Mouse (Mus musculus): ENCODE measurements around the gene Atrip. TPM values are rescaled to one million over a fixed set of nuclear protein-coding genes. Genes with fewer than 3 reads are reported as not detected.

The Atrip gene
- polyA plus RNA-seq (2017; shearing (Covaris generic)) = 34.2 TPM

DNA sequence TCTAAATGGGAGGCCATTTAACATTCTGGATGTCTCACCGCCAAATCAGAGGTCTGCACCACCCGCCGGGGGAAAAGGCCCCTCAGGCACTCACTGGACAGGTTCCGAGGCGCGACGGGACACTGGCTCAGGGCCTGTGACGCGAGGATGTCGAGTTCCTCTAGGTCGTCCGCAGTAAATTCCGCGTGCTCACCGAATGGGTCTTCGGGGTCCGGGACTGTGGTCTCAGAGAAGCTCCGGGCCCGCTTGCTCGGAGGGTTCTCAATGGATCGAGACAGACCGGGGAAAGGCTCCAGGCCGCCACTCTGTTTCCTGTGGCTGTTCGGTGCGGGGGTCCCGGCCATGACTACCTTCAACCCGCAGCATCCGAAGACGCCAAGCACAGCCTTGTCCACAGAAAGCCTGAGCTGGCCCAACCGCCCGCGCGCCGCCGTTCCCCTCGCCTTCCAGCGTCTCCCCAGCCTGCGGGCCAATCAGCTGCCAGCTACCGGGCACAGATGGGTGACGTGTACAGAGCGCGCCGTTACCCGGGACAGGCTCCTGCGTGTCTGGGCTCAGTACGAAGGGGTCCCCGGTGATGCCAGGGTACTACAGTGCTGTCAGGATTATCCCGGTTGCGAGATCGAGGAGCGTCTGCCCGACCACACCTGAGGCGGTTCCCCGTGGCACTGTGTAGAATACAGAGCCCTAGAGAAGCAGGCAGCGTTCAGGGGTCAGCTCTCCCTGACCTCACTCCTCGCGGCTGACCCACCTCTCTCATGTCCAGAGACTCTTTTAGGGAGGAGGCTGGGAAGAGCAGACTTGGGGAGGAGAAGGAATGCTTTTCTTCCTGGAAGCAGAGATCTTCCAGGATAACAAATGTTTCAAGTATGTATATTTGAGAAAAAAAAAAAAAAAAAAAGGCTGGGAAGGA lies at the start of gene Atrip:
Gene Atrip, minus strand, starts transcription at position 464 of the 913 bp plus-strand sequence.

DNA sequence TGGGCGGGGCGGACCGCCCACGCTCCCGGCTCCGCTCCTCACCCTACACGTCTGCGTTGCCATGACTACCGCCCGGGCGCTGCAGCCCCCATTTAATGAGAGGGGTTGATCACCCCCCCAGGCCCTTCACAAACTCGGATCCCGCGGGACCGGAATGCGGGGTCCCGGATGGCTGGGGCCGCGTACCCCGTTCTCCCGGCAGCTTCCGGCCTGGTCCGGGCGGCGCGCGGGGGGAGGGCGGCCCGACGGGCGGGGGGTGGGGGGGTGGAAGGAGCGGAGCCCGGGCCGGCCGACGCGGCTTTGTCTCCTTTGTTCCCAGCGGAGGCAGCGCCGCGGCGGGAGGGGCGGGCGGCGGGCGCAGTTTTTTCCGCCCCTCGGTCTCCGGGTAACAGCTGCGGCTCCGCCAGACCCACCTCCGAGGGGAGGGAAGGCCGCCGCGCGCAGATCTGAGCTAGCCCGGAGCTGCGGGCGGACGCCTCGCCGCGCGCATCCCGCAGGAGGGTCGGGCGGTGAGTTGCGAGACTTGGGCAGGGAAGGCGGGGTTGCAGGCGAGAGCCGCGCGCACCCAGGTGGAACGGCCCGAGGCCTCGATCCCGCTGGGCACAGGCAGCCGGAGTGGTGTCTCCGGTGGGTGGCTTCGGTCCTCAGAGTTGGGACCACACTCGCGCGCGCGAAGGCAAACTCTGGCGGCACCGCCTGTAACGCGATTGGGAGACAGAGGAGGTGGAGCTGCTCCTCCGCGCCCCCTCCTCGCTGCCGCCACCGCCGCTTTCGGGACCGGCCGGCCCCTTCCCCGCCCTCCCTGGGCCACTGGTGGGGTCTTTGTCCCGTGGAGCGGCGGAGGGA lies 21.4 kb upstream of the Atrip start, which contains the start of gene Plxnb1:
Gene Plxnb1, plus strand, starts transcription at position 253 of the 846 bp plus-strand sequence.

DNA sequence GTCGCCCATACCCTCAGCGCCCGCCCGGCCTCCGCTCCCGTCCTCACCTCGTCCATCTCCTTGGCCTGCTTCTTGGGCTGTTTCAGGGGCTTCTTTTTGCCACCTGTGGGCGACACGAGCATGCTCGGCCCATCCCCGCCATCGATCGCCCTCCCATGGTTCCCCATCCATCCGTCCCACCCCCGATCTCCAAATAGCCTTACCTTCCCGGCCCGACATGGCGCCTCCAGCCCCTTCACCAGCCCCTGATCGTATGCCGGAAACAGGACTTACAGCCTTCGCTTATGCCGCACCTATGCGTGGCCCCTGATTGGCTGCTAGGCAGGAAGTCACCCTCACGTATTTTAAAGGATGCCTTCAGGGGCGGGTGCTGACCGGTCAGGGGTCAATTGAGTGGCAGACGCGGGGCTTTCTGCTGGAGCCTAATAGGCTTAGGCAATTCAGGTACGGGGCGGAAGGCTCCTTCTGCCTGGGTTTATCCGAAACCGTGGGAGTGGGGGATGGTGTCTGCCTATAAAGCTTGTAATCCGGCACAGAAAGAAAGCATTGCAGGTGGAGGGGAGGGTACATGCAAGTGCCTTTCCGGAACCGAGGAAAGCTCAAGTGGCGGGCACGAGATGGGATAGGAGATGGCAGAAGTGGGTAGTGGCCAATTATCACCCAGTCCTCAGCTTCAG lies 8.3 kb upstream of the Atrip start, which contains the start of the genes Ccdc51 and Tma7:
Gene Ccdc51, plus strand, starts transcription at position 370 of the 677 bp plus-strand sequence.
Gene Tma7, minus strand, starts transcription at position 464 of the 677 bp plus-strand sequence.

DNA sequence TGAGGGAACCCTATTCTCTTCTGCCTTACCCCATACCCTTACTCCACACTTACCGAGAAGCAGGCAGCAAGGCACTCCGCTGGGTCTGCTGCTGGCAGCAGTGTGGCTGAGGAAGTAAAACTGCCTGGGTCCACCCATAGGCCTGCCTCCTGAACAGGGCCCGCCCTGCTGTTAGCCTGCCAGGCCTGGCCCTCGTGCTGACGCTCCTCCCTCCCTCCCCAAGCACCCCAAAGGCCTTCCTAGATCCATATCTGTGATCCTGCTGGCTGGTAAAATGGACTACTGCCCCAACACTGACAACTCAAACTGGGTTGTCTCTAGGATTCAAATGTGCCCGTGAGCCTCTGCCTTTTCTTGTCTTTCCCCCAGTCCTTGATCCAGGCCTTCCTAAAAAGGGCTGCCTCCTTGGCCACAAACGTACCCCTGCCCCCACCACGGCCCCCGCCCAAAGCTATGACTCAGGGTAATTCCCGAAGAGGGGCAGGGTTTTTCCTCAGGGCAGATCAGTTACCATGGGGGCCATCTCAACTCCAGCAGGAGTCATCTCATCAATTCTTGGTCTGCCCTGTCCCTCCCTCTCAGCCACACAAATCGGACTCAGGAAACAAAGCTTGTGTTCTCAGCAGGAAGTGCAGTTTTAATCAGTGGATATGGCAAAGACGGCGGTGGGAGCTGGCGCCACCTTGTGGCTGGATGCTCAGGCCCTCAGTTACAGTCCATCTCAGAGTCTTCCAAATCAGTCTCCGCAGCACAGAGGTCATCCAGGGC lies 14.6 kb downstream of the Atrip start, which contains the start of gene Trex1:
Gene Trex1, minus strand, starts transcription at position 599 of the 768 bp plus-strand sequence.

DNA sequence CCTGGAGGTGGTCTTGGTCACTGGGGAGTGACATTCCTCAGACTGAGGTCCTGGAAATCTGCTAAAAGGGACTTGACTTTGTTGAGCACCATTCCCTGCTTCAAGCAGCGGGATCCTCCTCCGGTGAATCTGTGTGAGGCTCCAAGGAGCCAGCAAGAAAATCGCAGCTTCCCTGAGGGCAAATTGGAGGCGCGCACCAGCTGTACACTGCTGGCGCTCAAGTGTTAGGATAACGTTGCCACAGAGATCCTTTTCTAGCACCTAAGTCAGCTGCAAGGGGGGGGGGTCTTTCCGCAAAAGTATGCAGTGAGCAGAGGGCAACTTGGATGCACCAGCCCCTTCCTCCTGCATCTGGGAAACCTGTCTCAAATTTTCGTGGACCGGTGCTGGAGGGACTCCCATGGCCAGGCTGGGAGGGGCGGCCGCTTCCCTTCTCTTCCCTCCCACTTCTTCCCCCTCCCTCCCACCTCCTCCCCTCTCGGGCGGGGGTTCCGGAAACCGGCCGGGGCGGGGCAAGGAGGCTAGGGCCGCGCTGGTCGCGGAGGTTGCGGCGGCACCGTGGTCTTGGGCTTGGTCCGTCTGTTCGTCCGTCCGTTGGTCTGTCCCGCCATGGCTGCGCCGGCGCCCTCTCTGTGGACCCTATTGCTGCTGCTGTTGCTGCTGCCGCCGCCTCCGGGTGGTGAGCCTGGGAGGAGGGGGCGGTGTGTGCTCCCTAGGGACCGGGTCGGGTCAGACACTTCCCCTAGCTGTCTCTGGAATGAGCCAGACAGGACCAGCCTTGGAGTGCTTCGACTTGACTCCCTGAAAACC lies 35.6 kb downstream of the Atrip start, which contains the start of gene Shisa5:
Gene Shisa5, plus strand, starts transcription at position 480 of the 810 bp plus-strand sequence.

Other genes starting within 250 kb of the Atrip start
- 0.45 TPM for gene Celsr3, start 247.8 kb downstream of the Atrip start, polyA plus RNA-seq (2017; shearing (Covaris generic))
- gene Slc26a6, start 220.8 kb downstream of the Atrip start, polyA plus RNA-seq (2017; shearing (Covaris generic)) = 19.0 TPM
- not detected for gene Tmem89, start 159.5 kb downstream of the Atrip start, polyA plus RNA-seq (2017; shearing (Covaris generic))
- gene Uqcrc1, start 137.5 kb downstream of the Atrip start, polyA plus RNA-seq (2017; shearing (Covaris generic)) = 384 TPM
- gene Col7a1, start 120.5 kb downstream of the Atrip start, polyA plus RNA-seq (2017; shearing (Covaris generic)) = 0.61 TPM
- not detected for gene Ucn2, start 88.1 kb downstream of the Atrip start, polyA plus RNA-seq (2017; shearing (Covaris generic))
- 8.2 TPM for gene Pfkfb4, start 82.3 kb downstream of the Atrip start, polyA plus RNA-seq (2017; shearing (Covaris generic))
- gene Shisa5, start 35.6 kb downstream of the Atrip start, polyA plus RNA-seq (2017; shearing (Covaris generic)) = 5,230 TPM
- 102 TPM for gene Trex1, start 14.4 kb downstream of the Atrip start, polyA plus RNA-seq (2017; shearing (Covaris generic))
- 17.6 TPM for gene Ccdc51, start 8.4 kb upstream of the Atrip start, polyA plus RNA-seq (2017; shearing (Covaris generic))
- gene Tma7, start 8.5 kb upstream of the Atrip start, polyA plus RNA-seq (2017; shearing (Covaris generic)) = 662 TPM
- gene Plxnb1, start 21.3 kb upstream of the Atrip start, polyA plus RNA-seq (2017; shearing (Covaris generic)) = 2.9 TPM
- not detected for gene Fbxw21, start 87.9 kb upstream of the Atrip start, polyA plus RNA-seq (2017; shearing (Covaris generic))
- not detected for gene Fbxw13, start 121.9 kb upstream of the Atrip start, polyA plus RNA-seq (2017; shearing (Covaris generic))
- not detected for gene Fbxw20, start 160.6 kb upstream of the Atrip start, polyA plus RNA-seq (2017; shearing (Covaris generic))
- not detected for gene Fbxw14, start 213.6 kb upstream of the Atrip start, polyA plus RNA-seq (2017; shearing (Covaris generic))